Mouse (Mus musculus) hindlimb bud, embryonic 11.5 days (tissue): Measurements from ENCODE around the gene Ccdc66.

Experiments
- DNase-seq: peaks from one replicate; pipeline ENCODE4 v3.0.0-alpha.2; 2012; ENCODE audit warnings: low read depth, low spot score; ENCODE audit errors: extremely low spot score

Ccdc66 gene

GRCm38 (mm10) chr14:27507894-27508643, at the start of gene Ccdc66:
Gene Ccdc66 (minus strand): TSS chr14:27508460.
- peak; percentile 84 for DNase-seq

GRCm38 (mm10) chr14:27543838-27544426, 35.7 kb upstream of the Ccdc66 start:
- no peak for DNase-seq

GRCm38 (mm10) chr14:27536441-27536840, 28.2 kb upstream of the Ccdc66 start:
- DNase-seq: no peak

GRCm38 (mm10) chr14:27524541-27524940, 16.3 kb upstream of the Ccdc66 start:
- no peak for DNase-seq

- DNase-seq: no peak
Measured at GRCm38 (mm10) chr14:27508644-27509301, 513 bp upstream of the Ccdc66 start.

- no peak for DNase-seq
Measured at GRCm38 (mm10) chr14:27501096-27501495, 7.2 kb downstream of the Ccdc66 start.

- no peak for DNase-seq
Measured at GRCm38 (mm10) chr14:27493516-27493915, 14.7 kb downstream of the Ccdc66 start.

GRCm38 (mm10) chr14:27491399-27491798, 16.9 kb downstream of the Ccdc66 start:
- no peak for DNase-seq

GRCm38 (mm10) chr14:27446963-27447362, 61.3 kb downstream of the Ccdc66 start:
- no peak for DNase-seq

GRCm38 (mm10) chr14:27444851-27445281, 63.4 kb downstream of the Ccdc66 start:
- no peak for DNase-seq

GRCm38 (mm10) chr14:27440921-27441320, 67.3 kb downstream of the Ccdc66 start:
- DNase-seq: no peak

GRCm38 (mm10) chr14:27436826-27437225, 71.4 kb downstream of the Ccdc66 start:
- no peak for DNase-seq

- DNase-seq: no peak
Measured at GRCm38 (mm10) chr14:27436116-27436515, 72.1 kb downstream of the Ccdc66 start.

- no peak for DNase-seq
Measured at GRCm38 (mm10) chr14:27432064-27432463, 76.2 kb downstream of the Ccdc66 start.
